Mouse (Mus musculus) liver, embryonic 14.5 days (tissue): ENCODE measurements around the gene Dusp10. TPM values are rescaled to one million over a fixed set of nuclear protein-coding genes. Genes with fewer than 3 reads are reported as not detected.

Experiments used
- ATAC-seq: fragments of 200-750 bp; cut with Nextera tagmentation; 2 replicates; pipeline ENCODE4 v1.8.0; 2017; ENCODE audit warnings: moderate number of reproducible peaks, mild to moderate bottlenecking, moderate library complexity; ENCODE audit not compliant: insufficient read depth
- DNase-seq, 3 experiments: peaks; one replicate each; pipeline ENCODE4 v3.0.0-alpha.2; 2012 to 2013; ENCODE audit warnings: low read depth in 3 of 3, low spot score in 3 of 3
- H3K27ac ChIP-seq: fragments of 300-500 bp; sonication (generic); 2 replicates; pipeline ENCODE4 v1.5.1; 2014; ENCODE audit warnings: moderate library complexity, mild to moderate bottlenecking, control low read depth, inconsistent platforms
- H3K27me3 ChIP-seq: fragments of 300-500 bp; sonication (generic); 2 replicates; pipeline ENCODE4 v1.6.1; 2014; ENCODE audit warnings: mild to moderate bottlenecking, low read length, moderate library complexity; ENCODE audit not compliant: control insufficient read depth, insufficient read depth
- H3K36me3 ChIP-seq: fragments of 300-500 bp; sonication (generic); replicated peaks from 2 replicates; pipeline ENCODE4 v1.6.1; 2014; ENCODE audit warnings: low read depth; ENCODE audit not compliant: control insufficient read depth, insufficient read depth
- H3K4me1 ChIP-seq, 2 experiments: fragments of 200-500 bp in 1 of 2; fragments of 300-500 bp in 1 of 2; sonication (generic) in 1 of 2; replicated peaks; 2 replicates each; pipeline ENCODE4 v1.6.1; 2012 to 2014; ENCODE audit warnings: antibody characterized with exemption in 1 of 2, inconsistent platforms in 1 of 2, low read length in 1 of 2; ENCODE audit not compliant: control insufficient read depth in 2 of 2, insufficient read depth in 2 of 2
- H3K4me2 ChIP-seq: fragments of 300-500 bp; sonication (generic); 2 replicates; pipeline ENCODE4 v1.6.1; 2014; ENCODE audit warnings: low read depth, mild to moderate bottlenecking, control low read depth, moderate library complexity
- H3K4me3 ChIP-seq, 2 experiments: fragments of 200-500 bp in 1 of 2; fragments of 300-500 bp in 1 of 2; sonication (generic) in 1 of 2; 2 replicates each; pipeline ENCODE4 v1.5.1; 2012 to 2014; ENCODE audit warnings: low read depth in 2 of 2, low read length in 2 of 2, mild to moderate bottlenecking in 2 of 2, control low read depth in 1 of 2, inconsistent platforms in 1 of 2, moderate library complexity in 1 of 2; ENCODE audit not compliant: insufficient read depth in 1 of 2
- H3K9ac ChIP-seq: fragments of 300-500 bp; sonication (generic); replicated peaks from 2 replicates; pipeline ENCODE4 v1.6.1; 2014; ENCODE audit warnings: mild to moderate bottlenecking, control low read depth, moderate library complexity
- H3K9me3 ChIP-seq: fragments of 300-500 bp; sonication (generic); 2 replicates; pipeline ENCODE4 v1.6.1; 2016; ENCODE audit warnings: low read length, mixed read lengths; ENCODE audit not compliant: control insufficient read depth
- CTCF ChIP-seq: IDR thresholded peaks from 2 replicates; pipeline ENCODE4 v1.5.1; 2016; ENCODE audit warnings: antibody characterized with exemption, low read depth, control low read depth
- EP300 ChIP-seq: IDR thresholded peaks from 2 replicates; pipeline ENCODE4 v1.6.1; 2016; ENCODE audit warnings: antibody characterized with exemption, low read depth
- WGBS: fragments of 180-500 bp; shearing (Covaris S2); extraction: QIAGEN DNeasy Blood & Tissue Kit; methylation state at CpG from one replicate; pipeline ENCODE4 v1.1.7; 2014; ENCODE audit not compliant: insufficient replicate concordance; 5-methylcytosine and 5-hydroxymethylcytosine counted together
- polyA plus RNA-seq, 2 experiments: library from polyadenylated mRNA; depleted of rRNA in 1 of 2; stranded (reverse) in 1 of 2; unstranded in 1 of 2; fragments of >200 nt; fragmentation: Nextera tagmentation in 1 of 2; extraction: Ambion mirVana in 1 of 2; gene quantifications; 2 replicates each; pipeline versions ENCODE4 v1.2.1 to v1.2.3; 2012 to 2014

The Dusp10 gene
- polyA plus RNA-seq, 2 experiments = 2.0 to 2.7 TPM

GRCm38 (mm10) chr1:184107448-184107847 is 94.3 kb downstream of the Dusp10 start:
- DNase-seq = no peak
- WGBS = 66% methylated on average over 4 of the region's 4 CpGs
- H3K27ac ChIP-seq = no peak overlapping the region

GRCm38 (mm10) chr1:184108254-184108653 is 95.2 kb downstream of the Dusp10 start:
- no peaks in the 10 kb centered on the region for H3K27me3 ChIP-seq
- no peaks in the 10 kb centered on the region for H3K4me1 ChIP-seq
- ATAC-seq (no peak), DNase-seq (no peak)
- no peak overlapping the region for H3K4me3 ChIP-seq
- no peaks in the 10 kb centered on the region for H3K9me3 ChIP-seq
- WGBS = 43% methylated on average over 1 of the region's 1 CpGs
- H3K4me2 ChIP-seq = no peak overlapping the region
- no peak for TF ChIP-seq EP300
- no peak for TF ChIP-seq CTCF
- H3K9ac ChIP-seq = no peak overlapping the region
- H3K36me3 ChIP-seq = no peaks in the 10 kb centered on the region
- no peak overlapping the region for H3K27ac ChIP-seq

More at GRCm38 (mm10) chr1:184107448-184107847, 94.3 kb downstream of the Dusp10 start:
- Histone ChIP-seq H3K4me2 (no peak overlapping the region), H3K4me3 (no peak overlapping the region), H3K9me3 (no peaks in the 10 kb centered on the region), H3K4me1 (no peaks in the 10 kb centered on the region), H3K9ac (no peak overlapping the region), H3K27me3 (no peaks in the 10 kb centered on the region), H3K36me3 (no peaks in the 10 kb centered on the region)
- ATAC-seq = no peak
- TF ChIP-seq EP300 = no peak
- TF ChIP-seq CTCF = no peak

GRCm38 (mm10) chr1:184117586-184117985 is 104.5 kb downstream of the Dusp10 start:
- no peak overlapping the region for H3K9ac ChIP-seq
- H3K4me1 ChIP-seq = no peaks in the 10 kb centered on the region
- H3K4me2 ChIP-seq = no peak overlapping the region
- no peaks in the 10 kb centered on the region for H3K36me3 ChIP-seq
- no peak overlapping the region for H3K27ac ChIP-seq
- no peak for TF ChIP-seq CTCF
- TF ChIP-seq EP300 = no peak
- H3K9me3 ChIP-seq = no peaks in the 10 kb centered on the region
- ATAC-seq (no peak), DNase-seq (no peak)
- WGBS = 65% methylated on average over 7 of the region's 7 CpGs
- no peak overlapping the region for H3K4me3 ChIP-seq
- H3K27me3 ChIP-seq = no peaks in the 10 kb centered on the region

- DNase-seq (no peak), ATAC-seq (no peak)
- WGBS = 31% methylated on average over 2 of the region's 2 CpGs
These were observed 104.9 kb downstream of the Dusp10 start for GRCm38 (mm10) chr1:184117991-184118390.

GRCm38 (mm10) chr1:184118586-184118985 is 105.5 kb downstream of the Dusp10 start:
- H3K4me3 ChIP-seq = no peak overlapping the region
- no peak for TF ChIP-seq EP300
- no peak for TF ChIP-seq CTCF
- H3K9ac ChIP-seq = no peak overlapping the region
- H3K27ac ChIP-seq = no peak overlapping the region
- ATAC-seq (no peak), DNase-seq (no peak)
- H3K9me3 ChIP-seq = no peaks in the 10 kb centered on the region
- no peaks in the 10 kb centered on the region for H3K4me1 ChIP-seq
- H3K36me3 ChIP-seq = no peaks in the 10 kb centered on the region
- no peaks in the 10 kb centered on the region for H3K27me3 ChIP-seq
- no peak overlapping the region for H3K4me2 ChIP-seq
- WGBS = 53% methylated on average over 1 of the region's 1 CpGs

More at GRCm38 (mm10) chr1:184117991-184118390, 104.9 kb downstream of the Dusp10 start:
- TF ChIP-seq EP300 = no peak
- TF ChIP-seq CTCF = no peak
- Histone ChIP-seq H3K36me3 (no peaks in the 10 kb centered on the region), H3K9me3 (no peaks in the 10 kb centered on the region), H3K27ac (no peak overlapping the region), H3K9ac (no peak overlapping the region), H3K27me3 (no peaks in the 10 kb centered on the region), H3K4me1 (no peaks in the 10 kb centered on the region), H3K4me2 (no peak overlapping the region), H3K4me3 (no peak overlapping the region)

Other genes starting within 250 kb of the Dusp10 start
- 0.44 and 0.51 TPM in 2 replicates for gene 1700056E22Rik, start 21.0 kb downstream of the Dusp10 start, polyA plus RNA-seq (2012; rRNA removed)
- gene 1700056E22Rik, start 21.0 kb downstream of the Dusp10 start, polyA plus RNA-seq (2014; fragmentation: Nextera tagmentation; extraction: Ambion mirVana) = 0.27 and 0.45 TPM in 2 replicates